Mouse (Mus musculus): ENCODE measurements around the gene Cbr1. TPM values are rescaled to one million over a fixed set of nuclear protein-coding genes. Genes with fewer than 3 reads are reported as not detected.

Gene Cbr1
- polyA plus RNA-seq, 1 experiment = 30.3 TPM

DNA sequence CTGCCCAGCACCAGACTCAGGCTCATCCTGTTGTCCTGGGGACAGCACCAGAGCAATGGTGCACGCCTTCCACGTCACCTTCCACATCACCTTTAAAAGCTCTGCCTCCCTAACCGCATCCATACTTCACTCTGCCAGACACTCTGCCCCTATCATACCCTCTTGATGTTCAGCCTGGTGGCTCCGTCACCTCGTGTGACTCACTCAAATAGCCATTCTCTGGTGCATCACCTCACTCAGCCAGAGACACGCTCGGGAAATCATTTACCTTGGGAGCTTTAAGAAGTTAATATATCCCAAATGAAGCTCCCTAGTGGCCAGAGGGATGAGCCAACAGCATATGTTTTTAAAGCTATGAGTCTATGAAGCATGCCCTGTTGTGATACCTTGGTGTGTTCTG, 8.8 kb upstream of the Cbr1 start:
- Histone ChIP-seq H3K27ac (ENCODE audit: insufficient read depth, low read length) (no peak overlapping the region), H3K36me3 (ENCODE audit: control insufficient read depth, insufficient read depth, low read length) (peaks cover 5% of the 10 kb centered on the region; the same call in 1 of the 2 replicates), H3K27me3 (ENCODE audit: control insufficient read depth, insufficient read depth, low read length) (no peaks in the 10 kb centered on the region), H3K4me1 (ENCODE audit: control insufficient read depth, insufficient read depth, insufficient read length) (no peaks in the 10 kb centered on the region), H3K4me3 (ENCODE audit: extremely low read depth, insufficient read depth, insufficient read length) (no peak overlapping the region)
- WGBS = 94% methylated on average over 7 of the region's 7 CpGs
- no peak for DNase-seq (ENCODE audit: low read depth in 1 of 2, low spot score in 2 of 2)
- TF ChIP-seq CTCF (IDR thresholded peaks at IDR 0.05; ENCODE audit: extremely low read depth, insufficient read depth, insufficient read length, insufficient replicate concordance) (no peak), POLR2A (IDR thresholded peaks at IDR 0.05; ENCODE audit: low read depth, low read length) (no peak)

DNA sequence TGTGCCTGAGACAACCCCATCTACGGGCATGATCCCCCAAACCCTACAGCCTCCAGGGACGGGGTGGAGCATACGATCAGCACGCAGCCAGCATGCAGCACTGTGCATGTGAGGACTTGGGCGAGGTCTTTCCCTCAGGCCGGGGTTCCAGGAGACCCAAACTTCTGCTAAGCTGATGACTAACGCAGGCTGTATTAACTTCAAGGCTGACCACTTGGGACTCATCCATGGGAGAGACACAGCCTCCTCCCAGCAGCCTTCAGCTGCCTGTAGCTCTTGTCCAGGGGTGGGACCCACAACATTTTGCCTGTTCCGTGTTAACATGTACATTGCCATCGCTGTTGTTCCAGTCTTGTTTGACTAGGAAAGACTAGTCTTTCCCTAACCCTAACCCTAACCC, 8.1 kb upstream of the Cbr1 start:
- peaks cover 5% of the 10 kb centered on the region; the same call in 1 of the 2 replicates for H3K36me3 ChIP-seq (ENCODE audit: control insufficient read depth, insufficient read depth, low read length)
- H3K27me3 ChIP-seq (ENCODE audit: control insufficient read depth, insufficient read depth, low read length) = no peaks in the 10 kb centered on the region
- TF ChIP-seq CTCF (IDR thresholded peaks at IDR 0.05; ENCODE audit: extremely low read depth, insufficient read depth, insufficient read length, insufficient replicate concordance) (no peak), POLR2A (IDR thresholded peaks at IDR 0.05; ENCODE audit: low read depth, low read length) (no peak)
- H3K4me3 ChIP-seq (ENCODE audit: extremely low read depth, insufficient read depth, insufficient read length) = no peak overlapping the region
- H3K27ac ChIP-seq (ENCODE audit: insufficient read depth, low read length) = no peak overlapping the region
- no peaks in the 10 kb centered on the region for H3K4me1 ChIP-seq (ENCODE audit: control insufficient read depth, insufficient read depth, insufficient read length)
- no peak for DNase-seq (ENCODE audit: low read depth in 1 of 2, low spot score in 2 of 2)
- 93% methylated on average over 9 of the region's 9 CpGs for WGBS

DNA sequence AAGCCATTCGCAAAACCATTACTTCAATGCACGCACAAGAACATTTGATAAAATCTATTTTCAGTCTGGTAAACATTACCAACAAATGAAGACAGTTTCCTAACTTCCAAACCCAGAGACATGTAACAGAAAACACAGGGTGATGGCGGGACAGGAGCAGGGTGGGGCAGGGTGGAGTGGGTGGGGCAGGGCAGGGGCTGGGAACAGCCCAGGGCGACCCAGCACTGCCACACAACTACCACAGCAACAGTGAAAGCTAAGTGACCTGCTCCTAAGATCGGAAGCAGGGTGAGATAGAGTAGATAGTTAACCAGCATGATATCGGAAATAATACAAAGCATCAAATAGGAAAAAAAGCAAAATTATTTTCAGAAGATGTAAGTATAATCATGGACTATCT, 6.2 kb upstream of the Cbr1 start:
- Histone ChIP-seq H3K27ac (ENCODE audit: insufficient read depth, low read length) (no peak overlapping the region), H3K4me3 (ENCODE audit: extremely low read depth, insufficient read depth, insufficient read length) (no peak overlapping the region), H3K27me3 (ENCODE audit: control insufficient read depth, insufficient read depth, low read length) (no peaks in the 10 kb centered on the region), H3K36me3 (ENCODE audit: control insufficient read depth, insufficient read depth, low read length) (peaks cover 5% of the 10 kb centered on the region; the same call in 1 of the 2 replicates), H3K4me1 (ENCODE audit: control insufficient read depth, insufficient read depth, insufficient read length) (peaks cover 2% of the 10 kb centered on the region; the same call in 1 of the 2 replicates)
- 91% methylated on average over 6 of the region's 6 CpGs for WGBS
- DNase-seq (ENCODE audit: low read depth in 1 of 2, low spot score in 2 of 2) = no peak
- TF ChIP-seq CTCF (IDR thresholded peaks at IDR 0.05; ENCODE audit: extremely low read depth, insufficient read depth, insufficient read length, insufficient replicate concordance) (no peak), POLR2A (IDR thresholded peaks at IDR 0.05; ENCODE audit: low read depth, low read length) (no peak)

DNA sequence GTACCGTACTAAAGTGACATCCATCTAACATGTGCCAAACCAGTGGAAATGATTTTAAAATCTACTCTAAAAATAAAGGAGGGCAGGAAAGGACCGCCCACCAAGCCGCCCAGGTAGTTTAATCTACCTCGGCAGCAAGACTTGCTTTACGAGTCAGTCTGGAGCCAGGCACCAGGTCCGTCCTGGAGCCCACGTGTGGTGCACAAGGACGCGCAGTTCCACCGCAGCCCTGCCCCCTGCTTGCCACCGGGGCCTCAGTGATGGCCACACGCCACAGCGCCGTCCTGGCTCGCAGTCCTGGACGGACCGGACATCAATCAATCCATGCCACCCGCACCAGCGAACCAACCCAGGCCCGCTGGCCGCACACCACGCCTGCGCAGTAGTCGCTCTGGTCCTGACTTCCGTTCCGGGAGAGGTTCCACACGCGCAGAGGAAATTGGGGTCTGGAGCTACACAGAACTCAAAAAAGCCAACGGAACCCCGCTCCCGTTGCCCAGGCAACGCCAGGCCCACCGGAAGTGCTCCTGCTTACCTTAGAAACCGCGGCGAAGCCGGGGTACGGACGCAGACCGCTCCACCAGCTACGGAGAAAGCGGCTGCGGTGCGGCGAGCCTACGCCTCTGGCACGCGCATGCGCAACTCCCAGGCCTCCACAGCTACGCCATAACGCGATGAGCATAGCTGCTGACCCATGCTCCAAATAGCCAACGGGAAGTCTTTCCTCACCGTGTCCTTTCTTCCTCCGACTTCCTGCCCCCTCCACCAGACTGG, 2.0 kb upstream of the Cbr1 start, which contains the start of gene Setd4:
Gene Setd4, minus strand, starts transcription at position 625 of the 774 bp plus-strand sequence.
- Histone ChIP-seq H3K36me3 (ENCODE audit: control insufficient read depth, insufficient read depth, low read length) (no peaks in the 10 kb centered on the region), H3K27ac (ENCODE audit: insufficient read depth, low read length) (peak within 1 kb of the TSS; percentile 90), H3K4me3 (ENCODE audit: extremely low read depth, insufficient read depth, insufficient read length) (peak within 1 kb of the TSS; percentile 71), H3K4me1 (ENCODE audit: control insufficient read depth, insufficient read depth, insufficient read length) (peaks cover 4% of the 10 kb centered on the region; the same call in 1 of the 2 replicates), H3K27me3 (ENCODE audit: control insufficient read depth, insufficient read depth, low read length) (no peaks in the 10 kb centered on the region)
- TF ChIP-seq POLR2A (IDR thresholded peaks at IDR 0.05; ENCODE audit: low read depth, low read length) (peak; percentile 49), CTCF (IDR thresholded peaks at IDR 0.05; ENCODE audit: extremely low read depth, insufficient read depth, insufficient read length, insufficient replicate concordance) (no peak)
- 1% methylated on average over 55 of the region's 55 CpGs for WGBS
- peak; percentile 68 to 85 for DNase-seq (ENCODE audit: low read depth in 1 of 2, low spot score in 2 of 2)

DNA sequence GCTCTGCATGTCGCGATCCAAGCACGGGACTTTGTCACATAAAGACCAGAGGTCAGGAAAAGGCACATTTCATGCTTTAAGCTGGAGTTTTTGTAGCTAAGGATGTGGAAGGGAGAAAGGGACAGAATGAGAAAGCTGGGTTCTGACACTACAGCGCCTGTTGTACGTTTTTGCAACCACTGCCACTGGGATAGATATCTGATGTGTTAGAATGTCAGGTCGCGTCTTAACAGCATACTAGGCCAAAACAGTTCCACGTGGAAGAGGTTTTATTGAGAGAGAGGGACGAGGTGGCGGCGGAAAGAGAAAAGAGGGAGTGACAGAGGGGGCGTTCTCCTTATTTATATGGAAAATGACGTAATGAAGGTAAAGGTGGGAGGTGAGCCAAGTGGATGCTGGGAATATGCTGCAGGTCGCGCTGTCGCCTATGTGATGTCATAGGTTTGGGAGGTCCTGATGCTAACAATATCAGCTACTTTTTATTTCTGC, 1.1 kb upstream of the Cbr1 start:
- Histone ChIP-seq H3K4me1 (ENCODE audit: control insufficient read depth, insufficient read depth, insufficient read length) (peaks cover 4% of the 10 kb centered on the region; the same call in 1 of the 2 replicates), H3K4me3 (ENCODE audit: extremely low read depth, insufficient read depth, insufficient read length) (peak overlapping the region; percentile 71), H3K36me3 (ENCODE audit: control insufficient read depth, insufficient read depth, low read length) (no peaks in the 10 kb centered on the region), H3K27me3 (ENCODE audit: control insufficient read depth, insufficient read depth, low read length) (no peaks in the 10 kb centered on the region), H3K27ac (ENCODE audit: insufficient read depth, low read length) (no peak overlapping the region; the same call in 1 of the 2 replicates)
- 37% methylated on average over 16 of the region's 16 CpGs for WGBS
- no peak for TF ChIP-seq POLR2A (IDR thresholded peaks at IDR 0.05; ENCODE audit: low read depth, low read length)
- no peak for TF ChIP-seq CTCF (IDR thresholded peaks at IDR 0.05; ENCODE audit: extremely low read depth, insufficient read depth, insufficient read length, insufficient replicate concordance)
- DNase-seq (ENCODE audit: low read depth in 1 of 2, low spot score in 2 of 2) = no peak

DNA sequence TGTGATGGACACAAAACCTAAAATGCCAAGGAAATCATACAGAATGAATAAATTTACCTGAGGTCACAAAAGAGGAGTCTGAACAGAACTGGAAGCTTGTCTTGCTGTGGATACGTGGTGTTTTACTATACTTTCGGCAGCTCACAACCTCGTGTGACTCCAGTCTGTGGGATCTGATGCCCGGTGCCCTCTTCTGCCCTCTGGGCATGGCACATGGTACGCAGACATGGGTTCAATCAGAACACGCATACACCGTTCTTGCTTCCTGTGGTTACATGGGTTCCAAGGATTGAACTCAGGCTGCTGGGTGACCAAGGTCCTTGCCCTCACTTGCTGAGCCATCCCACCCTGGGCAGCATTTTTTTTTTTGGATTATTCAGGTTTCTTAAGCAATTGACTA, 493 bp downstream of the Cbr1 start:
- Histone ChIP-seq H3K27ac (ENCODE audit: insufficient read depth, low read length) (no peak overlapping the region), H3K4me3 (ENCODE audit: extremely low read depth, insufficient read depth, insufficient read length) (no peak overlapping the region), H3K36me3 (ENCODE audit: control insufficient read depth, insufficient read depth, low read length) (peaks cover 3% of the 10 kb centered on the region), H3K4me1 (ENCODE audit: control insufficient read depth, insufficient read depth, insufficient read length) (peaks cover 4% of the 10 kb centered on the region; the same call in 1 of the 2 replicates), H3K27me3 (ENCODE audit: control insufficient read depth, insufficient read depth, low read length) (no peaks in the 10 kb centered on the region)
- DNase-seq (ENCODE audit: low read depth in 1 of 2, low spot score in 2 of 2) = no peak
- WGBS = 88% methylated on average over 7 of the region's 7 CpGs
- no peak for TF ChIP-seq POLR2A (IDR thresholded peaks at IDR 0.05; ENCODE audit: low read depth, low read length)
- TF ChIP-seq CTCF (IDR thresholded peaks at IDR 0.05; ENCODE audit: extremely low read depth, insufficient read depth, insufficient read length, insufficient replicate concordance) = no peak

Measured in spleen, adult 2 months (tissue).